Mouse (Mus musculus): ENCODE measurements at regions not wholly inside any gene's neighbourhood (a gene's known extent, or its start where the extent isn't known, plus 50 kb on each side); places are given as distances from the start of the nearest gene placed in this dataset.
A peak's percentile ranks its signal among the peaks of the same experiment; 100 is the strongest.

- Histone ChIP-seq H3K4me1 (replicated peaks) (peaks cover 5% of the 10 kb centered on the region; the same call in 1 of the 2 replicates), H3K27ac (no peak overlapping the region), H3K36me3 (no peaks in the 10 kb centered on the region), H3K9me3 (no peaks in the 10 kb centered on the region), H3K9ac (no peak overlapping the region), H3K4me3 (no peak overlapping the region), H3K27me3 (no peaks in the 10 kb centered on the region), H3K4me2 (no peak overlapping the region)
- no peak for ATAC-seq (ENCODE audit: low FRiP score)
- 90% methylated on average over 4 of the region's 4 CpGs for WGBS
Observed at GRCm38 (mm10) chr11:19154813-19155616, 136.2 kb upstream of the Meis1 start.

GRCm38 (mm10) chr11:19155617-19155983 lies 136.8 kb upstream of the Meis1 start:
- H3K4me2 ChIP-seq = no peak overlapping the region
- ATAC-seq (ENCODE audit: low FRiP score) = no peak
- H3K4me1 ChIP-seq (replicated peaks) = peaks cover 6% of the 10 kb centered on the region
- H3K9ac ChIP-seq = no peak overlapping the region
- H3K4me3 ChIP-seq = no peak overlapping the region
- WGBS = 91% methylated on average over 2 of the region's 2 CpGs
- H3K36me3 ChIP-seq = no peaks in the 10 kb centered on the region
- no peak overlapping the region for H3K27ac ChIP-seq
- no peaks in the 10 kb centered on the region for H3K27me3 ChIP-seq
- no peaks in the 10 kb centered on the region for H3K9me3 ChIP-seq

GRCm38 (mm10) chr11:19160227-19160626 lies 141.4 kb upstream of the Meis1 start:
- H3K36me3 ChIP-seq = no peaks in the 10 kb centered on the region
- no peak overlapping the region for H3K9ac ChIP-seq
- H3K27ac ChIP-seq = no peak overlapping the region
- no peak overlapping the region for H3K4me3 ChIP-seq
- peaks cover 11% of the 10 kb centered on the region for H3K4me1 ChIP-seq (replicated peaks)
- no peaks in the 10 kb centered on the region for H3K27me3 ChIP-seq
- no peak for ATAC-seq (ENCODE audit: low FRiP score)
- WGBS = 34% methylated on average over 3 of the region's 3 CpGs
- no peak overlapping the region for H3K4me2 ChIP-seq
- no peaks in the 10 kb centered on the region for H3K9me3 ChIP-seq

- Histone ChIP-seq H3K4me1 (replicated peaks) (peaks cover 11% of the 10 kb centered on the region), H3K27ac (no peak overlapping the region), H3K4me3 (no peak overlapping the region), H3K9me3 (no peaks in the 10 kb centered on the region), H3K9ac (no peak overlapping the region), H3K36me3 (no peaks in the 10 kb centered on the region), H3K4me2 (no peak overlapping the region), H3K27me3 (no peaks in the 10 kb centered on the region)
- 24% methylated on average over 5 of the region's 5 CpGs for WGBS
- no peak for ATAC-seq (ENCODE audit: low FRiP score)
Observed at GRCm38 (mm10) chr11:19160669-19161068, 141.9 kb upstream of the Meis1 start.

- Histone ChIP-seq H3K4me1 (replicated peaks) (peaks cover 9% of the 10 kb centered on the region; the same call in 1 of the 2 replicates), H3K36me3 (no peaks in the 10 kb centered on the region), H3K9me3 (no peaks in the 10 kb centered on the region), H3K9ac (no peak overlapping the region), H3K4me2 (no peak overlapping the region), H3K4me3 (no peak overlapping the region), H3K27me3 (no peaks in the 10 kb centered on the region), H3K27ac (no peak overlapping the region)
- no peak for ATAC-seq (ENCODE audit: low FRiP score)
- WGBS = 89% methylated on average over 2 of the region's 2 CpGs
Observed at GRCm38 (mm10) chr11:19170938-19171337, 152.2 kb upstream of the Meis1 start.

GRCm38 (mm10) chr11:19174305-19175017 lies 155.7 kb upstream of the Meis1 start:
- WGBS = 68% methylated on average over 13 of the region's 13 CpGs
- peak overlapping the region; percentile 11; the same call in 1 of the 2 replicates for H3K4me2 ChIP-seq
- no peak overlapping the region for H3K4me3 ChIP-seq
- no peaks in the 10 kb centered on the region for H3K9me3 ChIP-seq
- no peak overlapping the region for H3K9ac ChIP-seq
- H3K27me3 ChIP-seq = no peaks in the 10 kb centered on the region
- peak overlapping the region; percentile 50 for H3K27ac ChIP-seq
- H3K4me1 ChIP-seq (replicated peaks) = peaks cover 9% of the 10 kb centered on the region; the same call in 1 of the 2 replicates
- H3K36me3 ChIP-seq = no peaks in the 10 kb centered on the region
- no peak for ATAC-seq (ENCODE audit: low FRiP score)

GRCm38 (mm10) chr11:19179290-19179689 lies 160.5 kb upstream of the Meis1 start:
- H3K4me2 ChIP-seq = no peak overlapping the region
- WGBS = 97% methylated on average over 1 of the region's 1 CpGs
- H3K4me1 ChIP-seq (replicated peaks) = 0 out of 2 replicates have a peak, but pooled peaks cover 3% of the 10 kb centered on the region
- H3K27ac ChIP-seq = no peak overlapping the region
- no peak overlapping the region for H3K4me3 ChIP-seq
- H3K9ac ChIP-seq = no peak overlapping the region
- no peaks in the 10 kb centered on the region for H3K27me3 ChIP-seq
- no peaks in the 10 kb centered on the region for H3K36me3 ChIP-seq
- ATAC-seq (ENCODE audit: low FRiP score) = no peak
- no peaks in the 10 kb centered on the region for H3K9me3 ChIP-seq

GRCm38 (mm10) chr11:19189778-19190177 lies 171.0 kb upstream of the Meis1 start:
- no peaks in the 10 kb centered on the region for H3K27me3 ChIP-seq
- no peak overlapping the region for H3K4me2 ChIP-seq
- H3K27ac ChIP-seq = no peak overlapping the region
- H3K36me3 ChIP-seq = no peaks in the 10 kb centered on the region
- no peaks in the 10 kb centered on the region for H3K9me3 ChIP-seq
- no peak overlapping the region for H3K9ac ChIP-seq
- no peak overlapping the region for H3K4me3 ChIP-seq
- H3K4me1 ChIP-seq (replicated peaks) = peaks cover 10% of the 10 kb centered on the region
- 65% methylated on average over 2 of the region's 2 CpGs for WGBS
- ATAC-seq (ENCODE audit: low FRiP score) = no peak

GRCm38 (mm10) chr11:19194464-19194863 lies 175.7 kb upstream of the Meis1 start:
- H3K36me3 ChIP-seq = no peaks in the 10 kb centered on the region
- peaks cover 10% of the 10 kb centered on the region for H3K4me1 ChIP-seq (replicated peaks)
- ATAC-seq (ENCODE audit: low FRiP score) = no peak
- WGBS = 50% methylated on average over 1 of the region's 1 CpGs
- H3K4me3 ChIP-seq = no peak overlapping the region
- no peaks in the 10 kb centered on the region for H3K9me3 ChIP-seq
- H3K27ac ChIP-seq = no peak overlapping the region
- no peaks in the 10 kb centered on the region for H3K27me3 ChIP-seq
- no peak overlapping the region for H3K9ac ChIP-seq
- H3K4me2 ChIP-seq = no peak overlapping the region

- Histone ChIP-seq H3K4me3 (no peak overlapping the region), H3K4me2 (no peak overlapping the region), H3K9ac (no peak overlapping the region), H3K27ac (no peak overlapping the region), H3K27me3 (no peaks in the 10 kb centered on the region), H3K36me3 (no peaks in the 10 kb centered on the region), H3K9me3 (no peaks in the 10 kb centered on the region), H3K4me1 (replicated peaks) (no peaks in the 10 kb centered on the region)
- 73% methylated on average over 1 of the region's 1 CpGs for WGBS
- ATAC-seq (ENCODE audit: low FRiP score) = no peak
Observed at GRCm38 (mm10) chr11:19197790-19198189, 179.0 kb upstream of the Meis1 start.

- H3K4me3 ChIP-seq = no peak overlapping the region
- peak; percentile 52; the same call in 1 of the 2 replicates for ATAC-seq (ENCODE audit: low FRiP score)
- 33% methylated on average over 8 of the region's 8 CpGs for WGBS
Observed at GRCm38 (mm10) chr11:19202602-19203517, 184.1 kb upstream of the Meis1 start.

GRCm38 (mm10) chr11:19203518-19203900 lies 184.7 kb upstream of the Meis1 start:
- no peak for ATAC-seq (ENCODE audit: low FRiP score)
- Histone ChIP-seq H3K27me3 (no peaks in the 10 kb centered on the region), H3K9me3 (no peaks in the 10 kb centered on the region), H3K36me3 (no peaks in the 10 kb centered on the region), H3K27ac (no peak overlapping the region), H3K4me3 (no peak overlapping the region), H3K9ac (no peak overlapping the region), H3K4me2 (no peak overlapping the region), H3K4me1 (replicated peaks) (peaks cover 11% of the 10 kb centered on the region)
- 65% methylated on average over 4 of the region's 4 CpGs for WGBS

More at GRCm38 (mm10) chr11:19202602-19203517, 184.1 kb upstream of the Meis1 start:
- no peak overlapping the region for H3K9ac ChIP-seq
- no peak overlapping the region for H3K27ac ChIP-seq
- H3K36me3 ChIP-seq = no peaks in the 10 kb centered on the region
- H3K9me3 ChIP-seq = no peaks in the 10 kb centered on the region
- H3K27me3 ChIP-seq = no peaks in the 10 kb centered on the region
- peaks cover 11% of the 10 kb centered on the region for H3K4me1 ChIP-seq (replicated peaks)
- no peak overlapping the region for H3K4me2 ChIP-seq
